In genomic region chr5:64883491-64883890, GRCm38 (mm10) we compare ENCODE assay signal across 9 mouse cellular contexts. TPM values are rescaled to one million over a fixed set of nuclear protein-coding genes. Genes with fewer than 3 reads are reported as not detected.
DNase-seq lines count a peak whose midpoint lies in the region; ATAC-seq lines count a peak whose summit lies in the region.
"Had no signal": no experiment of that assay in that cellular context is flagged by ENCODE, and none has a peak within 500 bp of the region (broad histone marks: within the 10 kb centered on the region; RNA-seq: fewer than 3 reads in every experiment).

No protein-coding gene starts in this region.

- 0 out of 2 replicates have a peak, but pooled peaks cover 3% of the 10 kb centered on the region for H3K9me3 ChIP-seq in embryonic facial prominence, embryonic 14.5 days (ENCODE audit: control insufficient read depth, low read length)
- H3K9me3 ChIP-seq: midbrain, embryonic 12.5 days had no signal

- H3K4me3 ChIP-seq in embryonic facial prominence, embryonic 14.5 days (ENCODE audit: low read depth, low read length): no peak overlapping the region
- H3K4me3 ChIP-seq: midbrain, embryonic 12.5 days had no signal

- H3K36me3 ChIP-seq in embryonic facial prominence, embryonic 14.5 days (ENCODE audit: control insufficient read depth, insufficient read depth, low read length): no peaks in the 10 kb centered on the region
- H3K36me3 ChIP-seq: midbrain, embryonic 12.5 days had no signal

- 3% methylated on average over 4 of the region's 4 CpGs for WGBS in embryonic facial prominence, embryonic 14.5 days

- no peak overlapping the region for H3K27ac ChIP-seq in embryonic facial prominence, embryonic 14.5 days (replicated peaks; ENCODE audit: low read depth, low read length)
- H3K27ac ChIP-seq: midbrain, embryonic 12.5 days had no signal

- ATAC-seq in embryonic facial prominence, embryonic 14.5 days (ENCODE audit: low read depth): no peak

- H3K4me1 ChIP-seq in embryonic facial prominence, embryonic 14.5 days (ENCODE audit: control insufficient read depth, insufficient read depth, low read length): peaks cover 10% of the 10 kb centered on the region

- DNase-seq in left cerebral cortex, postnatal 14 days (ENCODE audit: low spot score in 2 of 2): peak; percentile 52 to 67
- DNase-seq in left cerebral cortex, postnatal 4 days: no peak
- peak; percentile 66 for DNase-seq in MN1 (ENCODE audit: low spot score)
- DNase-seq in embryonic facial prominence, embryonic 14.5 days (ENCODE audit: low spot score): peak; percentile 77
- peak; percentile 93 for DNase-seq in induced T-regulatory cell, adult 2 months (ENCODE audit: low read depth)
- peak; percentile 79 for DNase-seq in lung, postnatal 36 days
- DNase-seq in thymus, postnatal 14 days: peak; percentile 61
- no peak for DNase-seq in frontal cortex, postnatal 25 days (ENCODE audit: low spot score in 2 of 2)

- H3K9ac ChIP-seq in embryonic facial prominence, embryonic 14.5 days (ENCODE audit: low read depth, low read length): no peak overlapping the region
- H3K9ac ChIP-seq: midbrain, embryonic 12.5 days had no signal

- peak overlapping the region; percentile 21; the same call in 1 of the 2 replicates for H3K4me2 ChIP-seq in embryonic facial prominence, embryonic 14.5 days (ENCODE audit: low read depth, low read length)
- H3K4me2 ChIP-seq: midbrain, embryonic 12.5 days had no signal

- no peaks in the 10 kb centered on the region for H3K27me3 ChIP-seq in embryonic facial prominence, embryonic 14.5 days (replicated peaks; ENCODE audit: control insufficient read depth, insufficient read depth, low read length)
- H3K27me3 ChIP-seq: midbrain, embryonic 12.5 days had no signal

- intact Hi-C loops in left cerebral cortex, postnatal 14 days (cut with DNase I): loop anchor here (10.0 kb wide), 2 partner anchors 71 to 361 kb away; no protein-coding TSS in a partner anchor
- intact Hi-C loops in left cerebral cortex, postnatal 4 days (cut with DNase I): loop anchor here (10.0 kb wide), 2 partner anchors 81 to 361 kb away; partner anchors contain the start of gene Tlr6

RNA-seq across cellular contexts. Expression of gene Tlr1, which starts 49.9 kb away (rescaled TPM):
- total RNA-seq in left cerebral cortex, postnatal 14 days (2021): under 1 TPM in 1 of 2 experiments, not detected in 1; 0.15 TPM
- under 1 TPM; 0.48 to 0.77 TPM for total RNA-seq in left cerebral cortex, postnatal 4 days (2021)
- 1.4 TPM in 2 replicates for polyA plus RNA-seq in embryonic facial prominence, embryonic 14.5 days (2014; fragmentation: Nextera tagmentation; extraction: Ambion mirVana)

Comparison
In these comparisons a context has a peak if more than half of its experiments do, and no peak if none do; other contexts are left out.
1. DNase-seq: peak in left cerebral cortex, postnatal 14 days (2 of 2), MN1 (single experiment), embryonic facial prominence, embryonic 14.5 days (single experiment), induced T-regulatory cell, adult 2 months (single experiment), lung, postnatal 36 days (single experiment) and thymus, postnatal 14 days (single experiment); none in left cerebral cortex, postnatal 4 days (single experiment) and frontal cortex, postnatal 25 days (0 of 2).